Mouse (Mus musculus) retina, embryonic 14.5 days (tissue): Measurements from ENCODE around the gene Cks1b.

Experiments
- DNase-seq: peaks from one replicate; pipeline ENCODE4 v3.0.0-alpha.2; 2015; ENCODE audit warnings: low spot score

Gene Cks1b

GRCm38 (mm10) chr3:89382033-89382882 lies 35.9 kb downstream of the Cks1b start:
- DNase-seq: no peak

- DNase-seq: no peak
Observed at GRCm38 (mm10) chr3:89381233-89381632, 37.0 kb downstream of the Cks1b start.

GRCm38 (mm10) chr3:89380711-89381110 lies 37.5 kb downstream of the Cks1b start:
- no peak for DNase-seq

- DNase-seq: no peak
Observed at GRCm38 (mm10) chr3:89380291-89380690, 37.9 kb downstream of the Cks1b start.

- no peak for DNase-seq
Observed at GRCm38 (mm10) chr3:89379388-89380131, 38.6 kb downstream of the Cks1b start.

GRCm38 (mm10) chr3:89378394-89379067 lies 39.7 kb downstream of the Cks1b start:
- peak; percentile 93 for DNase-seq

- DNase-seq: no peak
Observed at GRCm38 (mm10) chr3:89377831-89378230, 40.4 kb downstream of the Cks1b start.

- no peak for DNase-seq
Observed at GRCm38 (mm10) chr3:89373581-89374231, 44.5 kb downstream of the Cks1b start.

- DNase-seq: no peak
Observed at GRCm38 (mm10) chr3:89367338-89367737, 50.8 kb downstream of the Cks1b start.

GRCm38 (mm10) chr3:89365486-89366414 lies 52.4 kb downstream of the Cks1b start:
- no peak for DNase-seq
